Mouse (Mus musculus) MEL (cell line): ENCODE measurements around the gene Rasgef1b. TPM values are rescaled to one million over a fixed set of nuclear protein-coding genes. Genes with fewer than 3 reads are reported as not detected.

Experiments
- DNase-seq: peaks from one replicate; pipeline ENCODE4 v3.0.0; 2011; ENCODE audit warnings: low read depth, low spot score
- H3K27ac ChIP-seq: 2 replicates; pipeline ENCODE4 v1.5.1; 2012; ENCODE audit warnings: low read depth, mild to moderate bottlenecking, control low read depth, low read length, moderate library complexity; ENCODE audit not compliant: control insufficient read depth
- H3K27me3 ChIP-seq, 2 experiments: fragments of 150-350 bp in 1 of 2; sonication (generic) in 1 of 2; 2 replicates each; pipeline ENCODE4 v1.6.1; 2012; ENCODE audit warnings: low read length in 2 of 2, mild to moderate bottlenecking in 2 of 2, improper control_type of control experiment in 1 of 2, moderate library complexity in 1 of 2; ENCODE audit not compliant: insufficient read depth in 2 of 2, control insufficient read depth in 1 of 2
- H3K36me3 ChIP-seq, 2 experiments: 2 replicates each; pipeline ENCODE4 v1.6.1; 2012 to 2014; ENCODE audit warnings: low read length in 2 of 2, improper control_type of control experiment in 1 of 2, inconsistent platforms in 1 of 2, mild to moderate bottlenecking in 1 of 2; ENCODE audit not compliant: insufficient read depth in 2 of 2, control insufficient read depth in 1 of 2
- H3K4me1 ChIP-seq, 2 experiments: fragments of 150-350 bp in 1 of 2; sonication (generic) in 1 of 2; 2 replicates each; pipeline ENCODE4 v1.6.1; 2012; ENCODE audit warnings: low read length in 2 of 2, improper control_type of control experiment in 1 of 2, mild to moderate bottlenecking in 1 of 2; ENCODE audit not compliant: insufficient read depth in 2 of 2, control insufficient read depth in 1 of 2
- H3K4me3 ChIP-seq, 2 experiments: fragments of 150-350 bp in 1 of 2; sonication (generic) in 1 of 2; 2 replicates each; pipeline ENCODE4 v1.5.1; 2012; ENCODE audit warnings: low read depth in 2 of 2, low read length in 2 of 2, mild to moderate bottlenecking in 2 of 2, moderate library complexity in 2 of 2, control low read depth in 1 of 2, improper control_type of control experiment in 1 of 2; ENCODE audit not compliant: control insufficient read depth in 1 of 2, insufficient read depth in 1 of 2
- H3K79me2 ChIP-seq: 2 replicates; pipeline ENCODE4 v1.6.1; 2012; ENCODE audit warnings: mild to moderate bottlenecking, low read length, moderate library complexity; ENCODE audit not compliant: control insufficient read depth, poor library complexity, insufficient read depth
- H3K9ac ChIP-seq: 2 replicates; pipeline ENCODE4 v1.6.1; 2012; ENCODE audit warnings: low read depth, mild to moderate bottlenecking, control low read depth, low read length, moderate library complexity; ENCODE audit not compliant: control insufficient read depth, poor library complexity, severe bottlenecking
- H3K9me3 ChIP-seq: fragments of 150-350 bp; sonication (generic); replicated peaks from 2 replicates; pipeline ENCODE4 v1.6.1; 2012; ENCODE audit warnings: mild to moderate bottlenecking, low read length, improper control_type of control experiment, moderate library complexity; ENCODE audit not compliant: insufficient read depth
- CTCF ChIP-seq, 3 experiments: IDR thresholded peaks in 2 of 3; conservative IDR thresholded peaks in 1 of 3; 2 replicates each; pipeline ENCODE4 v1.5.1; 2011 to 2012; ENCODE audit warnings: low read length in 3 of 3, low read depth in 2 of 3, mild to moderate bottlenecking in 2 of 3, improper control_type of control experiment in 1 of 3, inconsistent platforms in 1 of 3, mixed read lengths in 1 of 3, moderate library complexity in 1 of 3; ENCODE audit not compliant: control insufficient read depth in 1 of 3, insufficient read depth in 1 of 3, poor library complexity in 1 of 3, severe bottlenecking in 1 of 3
- EP300 ChIP-seq, 2 experiments: IDR thresholded peaks; 2 replicates each; pipeline ENCODE4 v1.6.1; 2011; ENCODE audit warnings: improper control_type of control experiment in 2 of 2, low read length in 2 of 2, low read depth in 1 of 2, mild to moderate bottlenecking in 1 of 2
- ETS1 ChIP-seq: IDR thresholded peaks from 2 replicates; pipeline ENCODE4 v1.6.1; 2012; ENCODE audit warnings: low read depth, mild to moderate bottlenecking, inconsistent platforms, low read length, improper control_type of control experiment, moderate library complexity
- GABPA ChIP-seq: IDR thresholded peaks from 2 replicates; pipeline ENCODE4 v1.6.1; 2012; ENCODE audit warnings: low read depth, mild to moderate bottlenecking, inconsistent platforms, low read length, improper control_type of control experiment, moderate library complexity
- MAX ChIP-seq: IDR thresholded peaks from 2 replicates; pipeline ENCODE4 v1.6.1; 2011; ENCODE audit warnings: low read length, improper control_type of control experiment
- POLR2A ChIP-seq, 2 experiments: IDR thresholded peaks; 2 replicates each; pipeline ENCODE4 v1.6.1; 2011 to 2012; ENCODE audit warnings: low read length in 2 of 2, mild to moderate bottlenecking in 2 of 2, control low read depth in 1 of 2, improper control_type of control experiment in 1 of 2, low read depth in 1 of 2, moderate library complexity in 1 of 2; ENCODE audit not compliant: control insufficient read depth in 1 of 2, insufficient read depth in 1 of 2, poor library complexity in 1 of 2
- SIN3A ChIP-seq: IDR thresholded peaks from 2 replicates; pipeline ENCODE4 v1.6.1; 2012; ENCODE audit warnings: low read length, improper control_type of control experiment, inconsistent platforms
- TAL1 ChIP-seq: IDR thresholded peaks from 2 replicates; pipeline ENCODE4 v1.6.1; 2012; ENCODE audit warnings: mild to moderate bottlenecking, inconsistent platforms, low read length, moderate library complexity, mixed read lengths
- UBTF ChIP-seq: IDR thresholded peaks from 2 replicates; pipeline ENCODE4 v1.6.1; 2012; ENCODE audit warnings: low read depth, mild to moderate bottlenecking, inconsistent platforms, low read length, improper control_type of control experiment, moderate library complexity, borderline replicate concordance; ENCODE audit not compliant: insufficient read depth
- USF2 ChIP-seq, 2 experiments: IDR thresholded peaks; 2 replicates each; pipeline ENCODE4 v1.6.1; 2011 to 2012; ENCODE audit warnings: improper control_type of control experiment in 2 of 2, low read length in 2 of 2, borderline replicate concordance in 1 of 2, inconsistent platforms in 1 of 2, low read depth in 1 of 2, mild to moderate bottlenecking in 1 of 2; ENCODE audit not compliant: insufficient read depth in 1 of 2
- polyA plus RNA-seq, 2 experiments: library from polyadenylated mRNA; stranded (reverse) in 1 of 2; unstranded in 1 of 2; fragments of >175 nt in 1 of 2; fragments of >200 nt in 1 of 2; gene quantifications; 2 replicates each; pipeline versions ENCODE4 v1.2.1 to v1.2.4; 2012; ENCODE audit warnings: low replicate concordance in 2 of 2, low read depth in 1 of 2; ENCODE audit not compliant: insufficient read length in 2 of 2, insufficient read depth in 1 of 2, missing spikeins in 1 of 2
- total RNA-seq: library from RNA; depleted of rRNA; stranded (reverse); fragments of 300-350 nt; gene quantifications from 2 replicates; pipeline ENCODE4 v1.2.3, GENCODE M21; 2012

Rasgef1b gene
- total and polyA plus RNA-seq, 3 experiments: not detected

GRCm38 (mm10) chr5:99752670-99753231, 23.9 kb upstream of the Rasgef1b start:
- Histone ChIP-seq H3K27ac (no peak overlapping the region), H3K79me2 (no peaks in the 10 kb centered on the region), H3K9ac (no peak overlapping the region), H3K27me3 (no peaks in the 10 kb centered on the region), H3K9me3 (no peaks in the 10 kb centered on the region), H3K4me1 (no peaks in the 10 kb centered on the region), H3K36me3 (no peaks in the 10 kb centered on the region), H3K4me3 (no peak overlapping the region)
- DNase-seq: no peak
- TF ChIP-seq UBTF: no peak

- no peak for TF ChIP-seq ETS1
- TF ChIP-seq USF2 (IDR thresholded peaks at IDR 0.05; ENCODE audit: borderline replicate concordance in 1 of 2, insufficient read depth in 1 of 2, low read depth in 1 of 2, low read length in 2 of 2): no peak
- no peaks in the 10 kb centered on the region for H3K9me3 ChIP-seq
Measured at GRCm38 (mm10) chr5:99748417-99748816, 19.6 kb upstream of the Rasgef1b start.

GRCm38 (mm10) chr5:99746087-99746486, 17.2 kb upstream of the Rasgef1b start:
- TF ChIP-seq EP300 (IDR thresholded peaks at IDR 0.05; ENCODE audit: low read depth in 1 of 2, low read length in 2 of 2): no peak
- TF ChIP-seq GABPA: no peak
- no peak for TF ChIP-seq SIN3A
- no peak for TF ChIP-seq MAX
- no peak for TF ChIP-seq TAL1
- no peak for TF ChIP-seq CTCF (IDR thresholded peaks at IDR 0.05 in 2 of 3, conservative IDR thresholded peaks at IDR 0.05 in 1 of 3; ENCODE audit: control insufficient read depth in 1 of 3, insufficient read depth in 1 of 3, low read depth in 2 of 3, low read length in 3 of 3, poor library complexity in 1 of 3, severe bottlenecking in 1 of 3)
- TF ChIP-seq POLR2A (IDR thresholded peaks at IDR 0.05; ENCODE audit: control insufficient read depth in 1 of 2, insufficient read depth in 1 of 2, low read depth in 1 of 2, low read length in 2 of 2, poor library complexity in 1 of 2): no peak
- TF ChIP-seq, all 39 proteins: peak for 0
- no peak for DNase-seq
- no peaks in the 10 kb centered on the region for H3K36me3 ChIP-seq
- no peak overlapping the region for H3K4me3 ChIP-seq
- H3K27ac ChIP-seq: no peak overlapping the region
- no peaks in the 10 kb centered on the region for H3K27me3 ChIP-seq
- H3K9me3 ChIP-seq: no peaks in the 10 kb centered on the region
- H3K4me1 ChIP-seq: no peaks in the 10 kb centered on the region
- H3K9ac ChIP-seq: no peak overlapping the region
- H3K79me2 ChIP-seq: no peaks in the 10 kb centered on the region

More at GRCm38 (mm10) chr5:99748417-99748816, 19.6 kb upstream of the Rasgef1b start:
- Histone ChIP-seq H3K27ac (no peak overlapping the region), H3K27me3 (no peaks in the 10 kb centered on the region), H3K9ac (no peak overlapping the region), H3K79me2 (no peaks in the 10 kb centered on the region), H3K36me3 (no peaks in the 10 kb centered on the region), H3K4me1 (no peaks in the 10 kb centered on the region), H3K4me3 (no peak overlapping the region)
- no peak for DNase-seq
